Mouse (Mus musculus): ENCODE measurements at regions not wholly inside any gene's neighbourhood (a gene's known extent, or its start where the extent isn't known, plus 50 kb on each side); places are given as distances from the start of the nearest gene placed in this dataset.
A peak's percentile ranks its signal among the peaks of the same experiment; 100 is the strongest.

GRCm38 (mm10) chr4:8423392-8424045, 184.7 kb upstream of the Car8 start:
- no peak overlapping the region for H3K4me2 ChIP-seq (ENCODE audit: low read depth, low read length, severe bottlenecking)
- H3K9ac ChIP-seq (ENCODE audit: low read length), result no peak overlapping the region
- 0 out of 2 replicates have a peak, but pooled peaks have one; percentile 27 for ATAC-seq (replicated peaks; ENCODE audit: low FRiP score)
- H3K4me3 ChIP-seq (ENCODE audit: low read depth, low read length), result no peak overlapping the region
- H3K9me3 ChIP-seq (ENCODE audit: control insufficient read depth, low read length), result no peaks in the 10 kb centered on the region
- H3K4me1 ChIP-seq (replicated peaks; ENCODE audit: control insufficient read depth, insufficient read depth, low read length), result no peaks in the 10 kb centered on the region
- no peak overlapping the region for H3K27ac ChIP-seq (ENCODE audit: low read depth, low read length)
- no peak for DNase-seq (ENCODE audit: low spot score)
- 60% methylated on average over 16 of the region's 16 CpGs for WGBS
- no peaks in the 10 kb centered on the region for H3K27me3 ChIP-seq (ENCODE audit: control insufficient read depth, insufficient read depth, low read length)
- no peaks in the 10 kb centered on the region for H3K36me3 ChIP-seq (ENCODE audit: control insufficient read depth, insufficient read depth, low read length)

GRCm38 (mm10) chr4:8421285-8421684, 182.4 kb upstream of the Car8 start:
- DNase-seq (ENCODE audit: low spot score) (no peak), ATAC-seq (replicated peaks; ENCODE audit: low FRiP score) (no peak)
- no peaks in the 10 kb centered on the region; the same call in 1 of the 2 replicates for H3K4me1 ChIP-seq (replicated peaks; ENCODE audit: control insufficient read depth, insufficient read depth, low read length)
- no peak overlapping the region for H3K9ac ChIP-seq (ENCODE audit: low read length)
- no peak overlapping the region for H3K4me2 ChIP-seq (ENCODE audit: low read depth, low read length, severe bottlenecking)
- no peak overlapping the region for H3K4me3 ChIP-seq (ENCODE audit: low read depth, low read length)
- H3K9me3 ChIP-seq (ENCODE audit: control insufficient read depth, low read length), result no peaks in the 10 kb centered on the region
- H3K27me3 ChIP-seq (ENCODE audit: control insufficient read depth, insufficient read depth, low read length), result no peaks in the 10 kb centered on the region
- no peaks in the 10 kb centered on the region for H3K36me3 ChIP-seq (ENCODE audit: control insufficient read depth, insufficient read depth, low read length)
- 85% methylated on average over 6 of the region's 6 CpGs for WGBS
- no peak overlapping the region for H3K27ac ChIP-seq (ENCODE audit: low read depth, low read length)

GRCm38 (mm10) chr4:8418374-8419031, 179.7 kb upstream of the Car8 start:
- no peaks in the 10 kb centered on the region; the same call in 1 of the 2 replicates for H3K4me1 ChIP-seq (replicated peaks; ENCODE audit: control insufficient read depth, insufficient read depth, low read length)
- H3K9ac ChIP-seq (ENCODE audit: low read length), result no peak overlapping the region
- peak; percentile 64; the same call in 1 of the 2 replicates for ATAC-seq (replicated peaks; ENCODE audit: low FRiP score)
- no peaks in the 10 kb centered on the region for H3K9me3 ChIP-seq (ENCODE audit: control insufficient read depth, low read length)
- H3K27ac ChIP-seq (ENCODE audit: low read depth, low read length), result no peak overlapping the region
- H3K27me3 ChIP-seq (ENCODE audit: control insufficient read depth, insufficient read depth, low read length), result no peaks in the 10 kb centered on the region
- DNase-seq (ENCODE audit: low spot score), result no peak
- H3K36me3 ChIP-seq (ENCODE audit: control insufficient read depth, insufficient read depth, low read length), result no peaks in the 10 kb centered on the region
- 0% methylated on average over 1 of the region's 1 CpGs for WGBS
- H3K4me3 ChIP-seq (ENCODE audit: low read depth, low read length), result no peak overlapping the region
- no peak overlapping the region for H3K4me2 ChIP-seq (ENCODE audit: low read depth, low read length, severe bottlenecking)

GRCm38 (mm10) chr4:8417821-8418220, 179.0 kb upstream of the Car8 start:
- H3K4me3 ChIP-seq (ENCODE audit: low read depth, low read length), result no peak overlapping the region
- H3K9ac ChIP-seq (ENCODE audit: low read length), result no peak overlapping the region
- H3K27me3 ChIP-seq (ENCODE audit: control insufficient read depth, insufficient read depth, low read length), result no peaks in the 10 kb centered on the region
- H3K4me2 ChIP-seq (ENCODE audit: low read depth, low read length, severe bottlenecking), result no peak overlapping the region
- H3K36me3 ChIP-seq (ENCODE audit: control insufficient read depth, insufficient read depth, low read length), result no peaks in the 10 kb centered on the region
- no peaks in the 10 kb centered on the region; the same call in 1 of the 2 replicates for H3K4me1 ChIP-seq (replicated peaks; ENCODE audit: control insufficient read depth, insufficient read depth, low read length)
- no peaks in the 10 kb centered on the region for H3K9me3 ChIP-seq (ENCODE audit: control insufficient read depth, low read length)
- ATAC-seq (replicated peaks; ENCODE audit: low FRiP score) (0 out of 2 replicates have a peak, but pooled peaks have one; percentile 60), DNase-seq (ENCODE audit: low spot score) (no peak)
- 29% methylated on average over 5 of the region's 5 CpGs for WGBS
- H3K27ac ChIP-seq (ENCODE audit: low read depth, low read length), result no peak overlapping the region

- Histone ChIP-seq H3K4me3 (ENCODE audit: low read depth, low read length) (no peak overlapping the region), H3K27ac (ENCODE audit: low read depth, low read length) (no peak overlapping the region)
- ATAC-seq (replicated peaks; ENCODE audit: low FRiP score), result no peak
These were observed 174.5 kb upstream of the Car8 start for GRCm38 (mm10) chr4:8413307-8413706.

GRCm38 (mm10) chr4:8400069-8400468, 161.2 kb upstream of the Car8 start:
- Histone ChIP-seq H3K4me1 (replicated peaks; ENCODE audit: control insufficient read depth, insufficient read depth, low read length) (no peaks in the 10 kb centered on the region), H3K4me3 (ENCODE audit: low read depth, low read length) (no peak overlapping the region), H3K36me3 (ENCODE audit: control insufficient read depth, insufficient read depth, low read length) (no peaks in the 10 kb centered on the region), H3K4me2 (ENCODE audit: low read depth, low read length, severe bottlenecking) (no peak overlapping the region), H3K9ac (ENCODE audit: low read length) (no peak overlapping the region), H3K27ac (ENCODE audit: low read depth, low read length) (no peak overlapping the region), H3K27me3 (ENCODE audit: control insufficient read depth, insufficient read depth, low read length) (no peaks in the 10 kb centered on the region), H3K9me3 (ENCODE audit: control insufficient read depth, low read length) (no peaks in the 10 kb centered on the region)
- DNase-seq (ENCODE audit: low spot score), result no peak
- no peak for ATAC-seq (replicated peaks; ENCODE audit: low FRiP score)
- WGBS, result 74% methylated on average over 2 of the region's 2 CpGs

More at GRCm38 (mm10) chr4:8413307-8413706, 174.5 kb upstream of the Car8 start:
- Histone ChIP-seq H3K27me3 (ENCODE audit: control insufficient read depth, insufficient read depth, low read length) (no peaks in the 10 kb centered on the region), H3K9me3 (ENCODE audit: control insufficient read depth, low read length) (no peaks in the 10 kb centered on the region), H3K4me2 (ENCODE audit: low read depth, low read length, severe bottlenecking) (no peak overlapping the region), H3K36me3 (ENCODE audit: control insufficient read depth, insufficient read depth, low read length) (no peaks in the 10 kb centered on the region), H3K4me1 (replicated peaks; ENCODE audit: control insufficient read depth, insufficient read depth, low read length) (no peaks in the 10 kb centered on the region; the same call in 1 of the 2 replicates), H3K9ac (ENCODE audit: low read length) (no peak overlapping the region)
- DNase-seq (ENCODE audit: low spot score), result no peak

- H3K4me1 ChIP-seq (replicated peaks; ENCODE audit: control insufficient read depth, insufficient read depth, low read length), result no peaks in the 10 kb centered on the region
- no peak overlapping the region for H3K4me2 ChIP-seq (ENCODE audit: low read depth, low read length, severe bottlenecking)
- no peak overlapping the region for H3K4me3 ChIP-seq (ENCODE audit: low read depth, low read length)
- H3K27ac ChIP-seq (ENCODE audit: low read depth, low read length), result no peak overlapping the region
- H3K9ac ChIP-seq (ENCODE audit: low read length), result no peak overlapping the region
- WGBS, result 91% methylated on average over 1 of the region's 1 CpGs
- ATAC-seq (replicated peaks; ENCODE audit: low FRiP score), result no peak
- no peaks in the 10 kb centered on the region for H3K36me3 ChIP-seq (ENCODE audit: control insufficient read depth, insufficient read depth, low read length)
- H3K9me3 ChIP-seq (ENCODE audit: control insufficient read depth, low read length), result no peaks in the 10 kb centered on the region
- H3K27me3 ChIP-seq (ENCODE audit: control insufficient read depth, insufficient read depth, low read length), result no peaks in the 10 kb centered on the region
- no peak for DNase-seq (ENCODE audit: low spot score)
These were observed 160.6 kb upstream of the Car8 start for GRCm38 (mm10) chr4:8399430-8399829.

- DNase-seq (ENCODE audit: low spot score), result no peak
- WGBS, result 92% methylated on average over 4 of the region's 4 CpGs
- H3K4me1 ChIP-seq (replicated peaks; ENCODE audit: control insufficient read depth, insufficient read depth, low read length), result no peaks in the 10 kb centered on the region
- H3K9ac ChIP-seq (ENCODE audit: low read length), result no peak overlapping the region
- no peaks in the 10 kb centered on the region for H3K36me3 ChIP-seq (ENCODE audit: control insufficient read depth, insufficient read depth, low read length)
- H3K4me2 ChIP-seq (ENCODE audit: low read depth, low read length, severe bottlenecking), result no peak overlapping the region
- no peak overlapping the region for H3K4me3 ChIP-seq (ENCODE audit: low read depth, low read length)
- ATAC-seq (replicated peaks; ENCODE audit: low FRiP score), result no peak
- no peak overlapping the region for H3K27ac ChIP-seq (ENCODE audit: low read depth, low read length)
- no peaks in the 10 kb centered on the region for H3K27me3 ChIP-seq (ENCODE audit: control insufficient read depth, insufficient read depth, low read length)
- H3K9me3 ChIP-seq (ENCODE audit: control insufficient read depth, low read length), result no peaks in the 10 kb centered on the region
These were observed 160.1 kb upstream of the Car8 start for GRCm38 (mm10) chr4:8398969-8399368.

GRCm38 (mm10) chr4:8383162-8383561, 144.3 kb upstream of the Car8 start:
- no peak for DNase-seq (ENCODE audit: low spot score)
- 98% methylated on average over 11 of the region's 11 CpGs for WGBS

More at GRCm38 (mm10) chr4:8383162-8383561, 144.3 kb upstream of the Car8 start:
- Histone ChIP-seq H3K9me3 (ENCODE audit: control insufficient read depth, low read length) (no peaks in the 10 kb centered on the region), H3K27me3 (ENCODE audit: control insufficient read depth, insufficient read depth, low read length) (no peaks in the 10 kb centered on the region), H3K27ac (ENCODE audit: low read depth, low read length) (no peak overlapping the region), H3K4me3 (ENCODE audit: low read depth, low read length) (no peak overlapping the region), H3K4me2 (ENCODE audit: low read depth, low read length, severe bottlenecking) (no peak overlapping the region), H3K36me3 (ENCODE audit: control insufficient read depth, insufficient read depth, low read length) (no peaks in the 10 kb centered on the region), H3K9ac (ENCODE audit: low read length) (no peak overlapping the region), H3K4me1 (replicated peaks; ENCODE audit: control insufficient read depth, insufficient read depth, low read length) (peaks cover 8% of the 10 kb centered on the region; the same call in 1 of the 2 replicates)
- ATAC-seq (replicated peaks; ENCODE audit: low FRiP score), result no peak
